Mouse (Mus musculus) c-Kit-positive CD71-negative TER-119-negative erythroid progenitor cells, embryonic 14.5 days (primary cell): ENCODE measurements around the gene Agfg1.
"Not testable (repeated sequence)": the region's sequence is repeated elsewhere in the genome, so short reads cannot be mapped to it uniquely, and the experiment has no call there.

ENCODE experiments used
- DNase-seq: peaks from one replicate; pipeline ENCODE4 v3.0.0-alpha.2; 2013; ENCODE audit warnings: low read depth

Gene Agfg1

GRCm38 (mm10) chr1:82913025-82913424 is 73.7 kb downstream of the Agfg1 start, which contains the start of gene A030005L19Rik:
Gene A030005L19Rik (plus strand): TSS chr1:82913325.
- no peak for DNase-seq

- not testable (repeated sequence) for DNase-seq
These were observed 74.2 kb downstream of the Agfg1 start for GRCm38 (mm10) chr1:82913434-82913833.

- no peak for DNase-seq
These were observed 85.4 kb downstream of the Agfg1 start, which contains the start of gene A030014E15Rik for GRCm38 (mm10) chr1:82924650-82925049. Gene A030014E15Rik (plus strand): TSS chr1:82924917.

GRCm38 (mm10) chr1:82930558-82930957 is 91.3 kb downstream of the Agfg1 start:
- DNase-seq = not testable (repeated sequence)

GRCm38 (mm10) chr1:82931326-82931725 is 92.0 kb downstream of the Agfg1 start, which contains the start of gene Gm6217:
Gene Gm6217 (minus strand): TSS chr1:82931399.
- DNase-seq = not testable (repeated sequence)

- no peak for DNase-seq
These were observed 99.4 kb downstream of the Agfg1 start for GRCm38 (mm10) chr1:82938666-82939065.

- DNase-seq = not testable (repeated sequence)
These were observed 103.2 kb downstream of the Agfg1 start for GRCm38 (mm10) chr1:82942505-82942904.

GRCm38 (mm10) chr1:82943295-82943694 is 104.0 kb downstream of the Agfg1 start, which contains the start of gene A030003K21Rik:
Gene A030003K21Rik (minus strand): TSS chr1:82943388.
- DNase-seq = not testable (repeated sequence)

GRCm38 (mm10) chr1:82946029-82946428 is 106.7 kb downstream of the Agfg1 start:
- not testable (repeated sequence) for DNase-seq

- DNase-seq = no peak
These were observed 109.3 kb downstream of the Agfg1 start for GRCm38 (mm10) chr1:82948601-82949000.
